Comparison of ENCODE assay signal across 25 mouse cellular contexts in the genomic region with DNA sequence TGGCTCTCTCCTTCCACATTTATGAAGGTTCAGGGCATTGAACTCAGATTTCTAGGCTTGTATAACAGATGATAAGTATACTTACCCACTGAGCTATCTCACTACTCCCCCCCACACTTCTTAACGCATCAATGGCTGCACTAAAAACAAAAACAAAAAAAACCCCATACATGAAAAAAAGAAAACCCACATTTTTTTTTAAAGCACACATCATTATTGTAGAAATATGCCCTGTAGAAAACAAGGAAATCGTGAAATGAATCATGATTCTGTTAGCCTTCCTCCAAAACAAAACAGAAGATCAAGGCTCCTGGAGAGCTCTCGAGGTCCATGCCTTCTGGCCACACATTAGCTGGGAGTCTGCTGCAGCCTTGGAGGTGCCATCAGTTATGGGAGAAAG. TPM values are rescaled to one million over a fixed set of nuclear protein-coding genes. Genes with fewer than 3 reads are reported as not detected.
A peak's percentile ranks its signal among the peaks of the same experiment; 100 is the strongest.
DNase-seq lines count a peak whose midpoint lies in the region; ATAC-seq and TF ChIP-seq lines count a peak whose summit lies in the region.
"Had no signal": no experiment of that assay in that cellular context is flagged by ENCODE, and none has a peak within 500 bp of the region (broad histone marks: within the 10 kb centered on the region; RNA-seq: fewer than 3 reads in every experiment).

No protein-coding gene starts in this region.

- no peak overlapping the region for H3K4me2 ChIP-seq in CH12.LX (ENCODE audit: insufficient read depth, low read depth, poor library complexity, severe bottlenecking)
- H3K4me2 ChIP-seq in lung, postnatal 0 days (replicated peaks; ENCODE audit: low read depth, low read length): no peak overlapping the region
- H3K4me2 ChIP-seq in liver, embryonic 11.5 days: no peak overlapping the region
- H3K4me2 ChIP-seq in hindbrain, embryonic 11.5 days (replicated peaks; ENCODE audit: low read depth, low read length): no peak overlapping the region
- H3K4me2 ChIP-seq: embryonic facial prominence, embryonic 13.5 days; embryonic facial prominence, embryonic 15.5 days; forebrain, embryonic 12.5 days had no signal

- TF ChIP-seq POLR2A in CH12.LX (IDR thresholded peaks at IDR 0.05; ENCODE audit: low read depth, low read length): no peak
- TF ChIP-seq POLR2A in small intestine, adult 2 months (IDR thresholded peaks at IDR 0.05; ENCODE audit: low read depth, low read length): no peak

- H3K4me1 ChIP-seq in CH12.LX (ENCODE audit: control insufficient read depth in 1 of 2, insufficient read depth in 2 of 2): peaks cover 30 to 61% of the 10 kb centered on the region in 2 experiments
- H3K4me1 ChIP-seq in brown adipose tissue, adult 24 weeks (ENCODE audit: control insufficient read depth, insufficient read depth, insufficient read length, low read length): peaks cover 41% of the 10 kb centered on the region
- peaks cover 5% of the 10 kb centered on the region for H3K4me1 ChIP-seq in small intestine, adult 2 months (ENCODE audit: control insufficient read depth, insufficient read depth, insufficient read length, low read length)
- H3K4me1 ChIP-seq in lung, postnatal 0 days (ENCODE audit: insufficient read depth, low read depth, low read length): peaks cover 9% of the 10 kb centered on the region; the same call in 1 of the 2 replicates
- 0 out of 2 replicates have a peak, but pooled peaks cover 3% of the 10 kb centered on the region for H3K4me1 ChIP-seq in liver, embryonic 11.5 days (replicated peaks; ENCODE audit: control insufficient read depth, insufficient read depth, low read length)
- H3K4me1 ChIP-seq in hindbrain, embryonic 11.5 days (replicated peaks; ENCODE audit: control insufficient read depth, insufficient read depth, low read length): no peaks in the 10 kb centered on the region
- H3K4me1 ChIP-seq: embryonic facial prominence, embryonic 13.5 days; embryonic facial prominence, embryonic 15.5 days; forebrain, embryonic 12.5 days had no signal

- no peak overlapping the region for H3K27ac ChIP-seq in CH12.LX (ENCODE audit: insufficient read depth, low read depth)
- H3K27ac ChIP-seq in brown adipose tissue, adult 24 weeks (replicated peaks; ENCODE audit: low read depth, low read length): peak overlapping the region; percentile 74
- H3K27ac ChIP-seq in small intestine, adult 2 months (ENCODE audit: insufficient read depth, low read depth, low read length): 0 out of 2 replicates have a peak overlapping the region, but pooled peaks have one; percentile 10
- no peak overlapping the region for H3K27ac ChIP-seq in lung, postnatal 0 days (ENCODE audit: low read length)
- H3K27ac ChIP-seq in liver, embryonic 11.5 days (ENCODE audit: low read depth, low read length): no peak overlapping the region
- no peak overlapping the region for H3K27ac ChIP-seq in hindbrain, embryonic 11.5 days (ENCODE audit: low read depth, low read length)
- H3K27ac ChIP-seq: embryonic facial prominence, embryonic 13.5 days; embryonic facial prominence, embryonic 15.5 days; forebrain, embryonic 10.5 days; forebrain, embryonic 12.5 days had no signal

- H3K9ac ChIP-seq in CH12.LX (ENCODE audit: insufficient read depth, low read depth): no peak overlapping the region
- H3K9ac ChIP-seq in lung, postnatal 0 days (replicated peaks; ENCODE audit: low read depth): no peak overlapping the region
- H3K9ac ChIP-seq in liver, embryonic 11.5 days (ENCODE audit: low read depth, low read length): no peak overlapping the region
- no peak overlapping the region for H3K9ac ChIP-seq in hindbrain, embryonic 11.5 days (ENCODE audit: low read depth, low read length)
- H3K9ac ChIP-seq: embryonic facial prominence, embryonic 13.5 days; embryonic facial prominence, embryonic 15.5 days; forebrain, embryonic 12.5 days had no signal

- no peaks in the 10 kb centered on the region for H3K27me3 ChIP-seq in CH12.LX (replicated peaks)
- no peaks in the 10 kb centered on the region for H3K27me3 ChIP-seq in small intestine, adult 2 months (ENCODE audit: control insufficient read depth, insufficient read depth, low read length)
- H3K27me3 ChIP-seq in lung, postnatal 0 days (replicated peaks; ENCODE audit: insufficient read depth, low read length): no peaks in the 10 kb centered on the region
- no peaks in the 10 kb centered on the region for H3K27me3 ChIP-seq in liver, embryonic 11.5 days (replicated peaks; ENCODE audit: control insufficient read depth, insufficient read depth, low read length)
- no peaks in the 10 kb centered on the region for H3K27me3 ChIP-seq in hindbrain, embryonic 11.5 days (ENCODE audit: control insufficient read depth, insufficient read depth, low read length)
- H3K27me3 ChIP-seq: embryonic facial prominence, embryonic 13.5 days; embryonic facial prominence, embryonic 15.5 days; forebrain, embryonic 12.5 days had no signal

- H3K4me3 ChIP-seq in CH12.LX (replicated peaks in 1 of 3; ENCODE audit: low read depth in 2 of 3, low read length in 2 of 3, poor library complexity in 1 of 3): no peak overlapping the region
- H3K4me3 ChIP-seq in brown adipose tissue, adult 24 weeks (ENCODE audit: insufficient read depth, low read depth, low read length): no peak overlapping the region
- no peak overlapping the region for H3K4me3 ChIP-seq in small intestine, adult 2 months (ENCODE audit: low read depth, low read length)
- H3K4me3 ChIP-seq in lung, postnatal 0 days (ENCODE audit: low read depth, low read length): no peak overlapping the region
- no peak overlapping the region for H3K4me3 ChIP-seq in liver, embryonic 11.5 days (ENCODE audit: low read depth, low read length)
- no peak overlapping the region for H3K4me3 ChIP-seq in hindbrain, embryonic 11.5 days (ENCODE audit: low read depth, low read length)
- H3K4me3 ChIP-seq: embryonic facial prominence, embryonic 13.5 days; embryonic facial prominence, embryonic 15.5 days; erythroblast, embryonic 14.5 days; forebrain, embryonic 10.5 days; forebrain, embryonic 12.5 days had no signal

- DNase-seq in A20 (ENCODE audit: low read depth, low spot score) (peak; percentile 51), CH12.LX (ENCODE audit: extremely low read depth) (no peak)
- DNase-seq in lung, postnatal 0 days (ENCODE audit: low spot score): no peak
- no peak for DNase-seq in liver, embryonic 11.5 days (ENCODE audit: low spot score)
- no peak for DNase-seq in hindbrain, embryonic 11.5 days (ENCODE audit: low spot score)
- DNase-seq: adrenal gland, adult 8-10 months; B cell, adult 2 months; cerebellum, adult 11 months; cerebellum, adult 18-20 months; cerebellum, adult 8-10 months; cerebellum, adult 9-11 months; cerebellum, postnatal 36 days; embryo, embryonic 11 days had no signal

- in situ Hi-C loops in CH12.LX (cut with MboI; ENCODE audit: low pct_ligation_motif_present, low pct_unique_long_range_greater_than_20kb, low sequenced_read_pairs): no loop called here

- dilution Hi-C loops in CH12.LX (cut with MboI; ENCODE audit: extremely low pct_ligation_motif_present, extremely low pct_unique_long_range_greater_than_20kb, low sequenced_read_pairs): no loop called here

- TF ChIP-seq EP300 in CH12.LX (IDR thresholded peaks at IDR 0.05; ENCODE audit: low read length): 0 out of 2 replicates have a peak, but pooled peaks have one; percentile 11
- TF ChIP-seq EP300 in lung, postnatal 0 days (IDR thresholded peaks at IDR 0.05): no peak

- no peaks in the 10 kb centered on the region for H3K79me2 ChIP-seq in CH12.LX (replicated peaks; ENCODE audit: control insufficient read depth, extremely low read depth, insufficient read depth, poor library complexity, severe bottlenecking)

- 79% methylated on average over 3 of the region's 3 CpGs for WGBS in small intestine, adult 2 months
- 78% methylated on average over 3 of the region's 3 CpGs for WGBS in lung, postnatal 0 days
- 79% methylated on average over 3 of the region's 3 CpGs for WGBS in liver, embryonic 11.5 days
- 79% methylated on average over 3 of the region's 3 CpGs for WGBS in hindbrain, embryonic 11.5 days

- no peaks in the 10 kb centered on the region for H3K36me3 ChIP-seq in CH12.LX (replicated peaks in 1 of 2; ENCODE audit: control insufficient read depth in 1 of 2, insufficient read depth in 1 of 2, low read length in 1 of 2)
- H3K36me3 ChIP-seq in small intestine, adult 2 months (ENCODE audit: control insufficient read depth, insufficient read depth, low read length): 0 out of 2 replicates have a peak, but pooled peaks cover 1% of the 10 kb centered on the region
- H3K36me3 ChIP-seq in lung, postnatal 0 days (ENCODE audit: insufficient read depth, low read length): no peaks in the 10 kb centered on the region
- H3K36me3 ChIP-seq in liver, embryonic 11.5 days (ENCODE audit: control insufficient read depth, insufficient read depth, low read length): no peaks in the 10 kb centered on the region
- no peaks in the 10 kb centered on the region for H3K36me3 ChIP-seq in hindbrain, embryonic 11.5 days (ENCODE audit: control insufficient read depth, insufficient read depth, low read length)
- H3K36me3 ChIP-seq: embryonic facial prominence, embryonic 13.5 days; embryonic facial prominence, embryonic 15.5 days; forebrain, embryonic 10.5 days; forebrain, embryonic 12.5 days had no signal

- no peak for TF ChIP-seq CTCF in CH12.LX (conservative IDR thresholded peaks at IDR 0.05 in 1 of 2, IDR thresholded peaks at IDR 0.05 in 1 of 2; ENCODE audit: low read depth in 2 of 2, low read length in 2 of 2)
- TF ChIP-seq CTCF in small intestine, adult 2 months (IDR thresholded peaks at IDR 0.05; ENCODE audit: extremely low read depth, insufficient read length, insufficient replicate concordance, low read depth, low read length): no peak
- TF ChIP-seq CTCF in lung, postnatal 0 days (IDR thresholded peaks at IDR 0.05): no peak

- H3K9me3 ChIP-seq in CH12.LX (replicated peaks; ENCODE audit: low read length): no peaks in the 10 kb centered on the region
- no peaks in the 10 kb centered on the region for H3K9me3 ChIP-seq in lung, postnatal 0 days (ENCODE audit: low read length)
- no peaks in the 10 kb centered on the region for H3K9me3 ChIP-seq in liver, embryonic 11.5 days (ENCODE audit: control insufficient read depth, low read length)
- no peaks in the 10 kb centered on the region for H3K9me3 ChIP-seq in hindbrain, embryonic 11.5 days (ENCODE audit: control insufficient read depth, low read length)
- H3K9me3 ChIP-seq: embryonic facial prominence, embryonic 13.5 days; embryonic facial prominence, embryonic 15.5 days; forebrain, embryonic 10.5 days; forebrain, embryonic 12.5 days had no signal

- ATAC-seq in lung, postnatal 0 days: no peak
- no peak for ATAC-seq in liver, embryonic 11.5 days (replicated peaks; ENCODE audit: low FRiP score)
- ATAC-seq in hindbrain, embryonic 11.5 days (ENCODE audit: low FRiP score): no peak
- ATAC-seq: CD4-positive, CD25-positive, alpha-beta regulatory T cell, adult 4 months; forebrain, embryonic 14.5 days; forebrain, embryonic 16.5 days had no signal

- TF ChIP-seq RAD21 in CH12.LX (IDR thresholded peaks at IDR 0.05; ENCODE audit: low read depth, low read length): no peak

RNA-seq across cellular contexts. Expression of a gene that starts 38.3 kb away (rescaled TPM):
- total RNA-seq in CH12.LX (2012; rRNA removed) (0.71 and 0.72 TPM in 2 replicates), CH12.LX (2014; rRNA removed) (not detected in 2 replicates)
- 0.47 and 0.57 TPM in 2 replicates for polyA plus RNA-seq in CH12.LX (2012; ENCODE audit: insufficient read length, low read depth)
- not detected in 2 replicates for polyA plus RNA-seq in brown adipose tissue, adult 24 weeks (2012; ENCODE audit: insufficient read depth, insufficient read length, missing spikeins)
- polyA plus RNA-seq in small intestine, adult 2 months (2012; rRNA removed): 0.25 and 1.6 TPM in 2 replicates
- 0.46 and 0.61 TPM in 2 replicates for polyA plus RNA-seq in lung, postnatal 0 days (2015; fragmentation: Nextera tagmentation; extraction: Ambion mirVana)
- polyA plus RNA-seq in liver, embryonic 11.5 days (2014; fragmentation: Nextera tagmentation; extraction: Ambion mirVana): not detected in 2 replicates
- polyA plus RNA-seq in hindbrain, embryonic 11.5 days (2014; fragmentation: Nextera tagmentation; extraction: Ambion mirVana): not detected in 2 replicates
- total RNA-seq: MEL had no signal
- polyA plus RNA-seq: embryonic facial prominence, embryonic 11.5 days; embryonic facial prominence, embryonic 13.5 days; erythroblast, embryonic 14.5 days; forebrain, embryonic 10.5 days; forebrain, embryonic 12.5 days; forebrain, embryonic 14.5 days had no signal

RNA-seq across cellular contexts. Expression of a gene that starts 41.5 kb away (rescaled TPM):
- 46.4 and 64.9 TPM in 2 replicates for total RNA-seq in CH12.LX (2012; rRNA removed)
- total RNA-seq in CH12.LX (2014; rRNA removed): 19.8 and 23.6 TPM in 2 replicates
- 17.8 and 18.2 TPM in 2 replicates for polyA plus RNA-seq in CH12.LX (2012; ENCODE audit: insufficient read length, low read depth)
- 12.5 and 27.9 TPM in 2 replicates for polyA plus RNA-seq in brown adipose tissue, adult 24 weeks (2012; ENCODE audit: insufficient read depth, insufficient read length, missing spikeins)
- polyA plus RNA-seq in small intestine, adult 2 months (2012; rRNA removed): 93.3 and 233 TPM in 2 replicates
- 52.5 and 64.9 TPM in 2 replicates for polyA plus RNA-seq in lung, postnatal 0 days (2015; fragmentation: Nextera tagmentation; extraction: Ambion mirVana)
- 8.4 and 8.7 TPM in 2 replicates for polyA plus RNA-seq in liver, embryonic 11.5 days (2014; fragmentation: Nextera tagmentation; extraction: Ambion mirVana)
- 1.7 and 3.8 TPM in 2 replicates for polyA plus RNA-seq in hindbrain, embryonic 11.5 days (2014; fragmentation: Nextera tagmentation; extraction: Ambion mirVana)

RNA-seq across cellular contexts. Expression of a gene that starts 47.7 kb away (rescaled TPM):
- total RNA-seq in CH12.LX (2012; rRNA removed): 0.88 and 2.7 TPM in 2 replicates
- 0.73 and 0.77 TPM in 2 replicates for total RNA-seq in CH12.LX (2014; rRNA removed)
- 0.56 and 1.1 TPM in 2 replicates for polyA plus RNA-seq in CH12.LX (2012; ENCODE audit: insufficient read length, low read depth)
- 6.5 and 7.8 TPM in 2 replicates for polyA plus RNA-seq in brown adipose tissue, adult 24 weeks (2012; ENCODE audit: insufficient read depth, insufficient read length, missing spikeins)
- 5.8 and 12.4 TPM in 2 replicates for polyA plus RNA-seq in small intestine, adult 2 months (2012; rRNA removed)
- 3.4 and 5.4 TPM in 2 replicates for polyA plus RNA-seq in lung, postnatal 0 days (2015; fragmentation: Nextera tagmentation; extraction: Ambion mirVana)
- polyA plus RNA-seq in liver, embryonic 11.5 days (2014; fragmentation: Nextera tagmentation; extraction: Ambion mirVana): 0.51 TPM in 1 of 2 replicates, not detected in the other
- 0.21 TPM in 1 of 2 replicates, not detected in the other for polyA plus RNA-seq in hindbrain, embryonic 11.5 days (2014; fragmentation: Nextera tagmentation; extraction: Ambion mirVana)
- total RNA-seq: MEL had no signal
- polyA plus RNA-seq: embryonic facial prominence, embryonic 11.5 days; embryonic facial prominence, embryonic 13.5 days; erythroblast, embryonic 14.5 days; forebrain, embryonic 12.5 days; forebrain, embryonic 14.5 days had no signal

Comparison
In these comparisons a context has a peak if more than half of its experiments do, and no peak if none do; other contexts are left out.
1. H3K27ac ChIP-seq: peak in brown adipose tissue, adult 24 weeks (single experiment) and small intestine, adult 2 months (single experiment); none in CH12.LX (single experiment), lung, postnatal 0 days (single experiment), liver, embryonic 11.5 days (single experiment) and hindbrain, embryonic 11.5 days (single experiment).